Mouse (Mus musculus): Measurements from ENCODE around the gene Map4k3. TPM values are rescaled to one million over a fixed set of nuclear protein-coding genes. Genes with fewer than 3 reads are reported as not detected.
A peak's percentile ranks its signal among the peaks of the same experiment; 100 is the strongest.
"Not testable (repeated sequence)": the region's sequence is repeated elsewhere in the genome, so short reads cannot be mapped to it uniquely, and the experiment has no call there.

The Map4k3 gene
- total RNA-seq, 2 experiments from 2014 or later, result 62.2 to 64.8 TPM

DNA sequence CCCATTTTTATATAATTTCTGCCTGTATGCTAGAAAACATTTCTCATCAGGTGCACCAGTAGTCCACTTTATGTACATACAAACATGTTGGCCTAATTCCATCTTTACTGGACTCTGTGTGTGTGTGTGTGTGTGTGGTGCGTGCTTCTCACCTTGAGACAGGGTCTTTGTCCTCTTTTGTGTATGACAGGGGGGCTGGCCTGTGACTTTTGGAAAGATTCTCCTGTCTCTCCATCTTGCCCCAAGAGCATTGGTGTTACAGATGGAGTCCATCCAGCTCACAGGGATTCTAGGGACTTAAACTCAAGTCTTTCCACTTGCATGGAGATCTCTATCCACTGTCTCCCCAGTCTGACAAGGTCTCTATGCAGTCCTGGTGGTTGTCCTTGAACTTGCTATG, 150.2 kb downstream of the Map4k3 start:
- intact Hi-C loops (cut with DNase I), result no loop called here

DNA sequence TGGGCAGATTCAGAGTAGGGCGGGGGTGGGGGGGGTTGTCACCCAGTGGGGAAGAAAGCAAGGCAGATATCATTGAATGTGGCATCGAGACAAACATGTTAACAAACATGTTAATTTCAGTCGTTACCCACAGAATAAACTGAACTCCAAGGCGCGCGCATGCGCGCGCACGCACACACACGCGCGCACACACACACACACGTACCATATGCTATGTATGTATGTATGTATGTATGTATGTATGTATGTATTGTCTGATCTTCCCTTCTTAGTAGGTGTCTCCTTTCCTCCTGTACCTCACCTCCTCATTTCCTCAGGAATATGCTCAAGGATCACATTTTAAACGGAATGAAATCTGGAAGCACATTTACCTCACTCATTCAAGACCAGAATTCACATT, 150.6 kb downstream of the Map4k3 start, which contains the start of gene Cdkl4:
TSS of gene Cdkl4 (minus strand) at position 175 of the 400 bp plus-strand sequence.
- intact Hi-C loops (cut with DNase I), result no loop called here
- DNase-seq (ENCODE audit: low spot score in 2 of 2), result no peak

More for the DNA sequence above, 150.2 kb downstream of the Map4k3 start:
- no peak for DNase-seq (ENCODE audit: low spot score in 2 of 2)

DNA sequence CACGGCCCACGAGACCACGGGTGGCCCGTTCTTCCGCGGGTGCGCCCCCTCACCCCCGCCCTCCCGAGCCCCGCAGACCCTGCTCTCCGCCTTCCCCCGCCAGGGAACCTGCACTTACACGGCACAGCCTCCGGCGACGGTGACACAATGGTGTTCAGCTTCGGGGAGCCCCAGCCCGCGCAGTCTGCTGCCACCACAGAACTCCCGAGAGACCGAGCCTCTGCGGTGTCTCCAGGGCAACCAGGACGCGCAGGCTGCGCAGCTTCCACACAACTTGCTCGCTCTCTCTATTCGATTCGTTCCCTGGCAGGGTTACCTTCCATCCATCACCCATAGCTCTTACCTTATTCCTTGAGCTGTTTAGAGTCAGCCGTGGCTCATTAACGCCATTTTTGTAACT, 151.1 kb downstream of the Map4k3 start:
- DNase-seq (ENCODE audit: low spot score in 2 of 2), result peak; percentile 82 to 89
- intact Hi-C loops (cut with DNase I), result no loop called here

DNA sequence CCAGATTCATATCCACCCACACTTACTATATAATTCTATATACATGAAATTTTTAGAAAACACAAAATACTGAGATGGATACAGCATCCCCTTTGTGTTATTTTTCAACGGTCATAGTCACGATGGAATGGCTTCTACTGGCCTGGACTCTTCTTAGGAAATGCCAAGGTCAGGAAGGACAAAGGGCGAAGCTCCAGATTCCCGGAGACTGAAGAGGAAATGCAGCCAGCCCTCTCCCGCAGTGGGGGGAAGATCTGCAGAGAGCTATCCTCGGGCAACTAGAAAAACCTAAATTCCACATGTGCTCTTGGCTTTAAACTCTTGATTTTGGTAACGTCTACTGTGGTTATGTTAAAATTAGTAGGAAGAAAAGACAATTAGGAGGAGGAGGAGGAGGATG, 153.3 kb downstream of the Map4k3 start:
- DNase-seq (ENCODE audit: low spot score in 2 of 2), result no peak
- intact Hi-C loops (cut with DNase I), result no loop called here

DNA sequence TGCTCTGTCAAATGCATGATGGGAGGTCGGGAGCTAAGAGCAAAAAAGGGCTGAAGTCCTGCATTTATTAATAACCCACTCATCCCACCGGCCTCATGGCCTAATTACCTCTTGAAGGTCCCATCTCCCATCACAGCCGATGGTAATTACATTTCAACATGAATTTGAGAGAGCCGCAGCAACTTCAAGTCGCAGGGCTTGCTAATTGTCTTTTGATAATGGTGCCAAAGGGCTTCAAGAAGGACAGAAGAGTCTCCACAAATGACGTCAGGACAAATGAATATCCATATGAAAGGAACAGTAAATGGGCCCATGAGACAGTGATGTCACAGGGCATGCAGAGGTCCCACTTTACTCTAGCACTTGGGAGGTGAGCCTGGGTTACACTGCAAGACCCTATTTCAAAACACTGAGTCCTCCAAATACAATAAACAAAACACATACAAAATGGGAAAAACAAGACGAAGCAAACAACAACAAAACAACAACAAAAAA, 153.8 kb downstream of the Map4k3 start:
- no peak for DNase-seq (ENCODE audit: low spot score in 2 of 2)
- intact Hi-C loops (cut with DNase I), result no loop called here

DNA sequence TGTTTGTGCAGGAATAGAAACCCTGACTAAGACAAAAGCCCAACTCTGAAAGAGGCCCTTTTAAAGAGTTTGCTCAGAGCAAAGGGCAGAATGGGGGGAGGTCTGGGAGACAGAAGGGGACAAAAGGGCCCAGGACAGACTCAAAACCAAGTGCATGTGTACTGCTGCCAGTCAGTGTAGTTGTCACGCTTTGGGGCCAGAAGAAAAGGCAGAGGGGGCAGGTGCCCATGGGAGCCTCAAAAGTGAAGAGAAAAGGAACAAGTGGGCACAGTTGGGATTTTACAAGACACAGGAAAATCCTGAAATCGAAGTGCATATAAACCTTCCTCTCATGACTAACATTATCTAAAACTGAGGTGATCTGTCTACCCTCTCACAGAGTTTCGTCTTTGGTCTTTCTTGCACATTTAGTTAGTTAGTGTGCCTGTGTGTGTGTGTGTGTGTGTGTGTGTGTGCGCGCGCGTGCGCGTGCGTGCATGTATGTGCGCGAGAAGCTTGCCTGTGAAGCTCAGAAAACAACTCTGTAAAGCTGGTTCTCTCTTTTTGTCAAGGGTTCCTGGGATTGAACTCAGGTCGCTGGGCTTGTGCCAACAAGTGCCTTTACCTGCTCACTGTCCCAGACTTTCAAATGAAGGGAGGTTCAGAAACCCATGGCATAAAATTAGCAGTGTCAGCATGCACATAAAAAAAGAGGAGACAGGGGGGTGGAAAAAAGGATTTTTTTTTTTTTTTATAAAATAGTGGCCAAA, 155.9 kb downstream of the Map4k3 start:
- no peak for DNase-seq (ENCODE audit: low spot score in 2 of 2)
- intact Hi-C loops (cut with DNase I), result no loop called here

DNA sequence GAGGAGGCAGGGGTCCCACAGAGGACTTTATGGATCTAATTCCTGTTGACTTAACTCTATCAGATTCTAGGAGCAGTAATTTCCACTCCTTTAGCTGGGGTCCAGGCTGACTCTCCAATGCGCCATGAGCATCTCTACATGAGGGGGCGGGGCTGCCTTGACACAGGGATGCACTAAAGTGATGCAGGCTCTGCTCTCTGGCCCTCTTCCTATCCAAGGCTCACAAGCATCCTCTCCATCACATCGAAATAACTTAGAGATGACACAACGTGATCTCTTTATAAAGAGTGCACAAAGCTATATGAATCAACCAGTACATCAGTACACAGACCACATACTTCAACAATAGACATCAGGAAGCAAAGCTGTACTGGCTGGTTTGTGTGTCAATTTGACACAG, 156.8 kb downstream of the Map4k3 start:
- DNase-seq (ENCODE audit: low spot score in 2 of 2), result no peak
- intact Hi-C loops (cut with DNase I), result no loop called here

DNA sequence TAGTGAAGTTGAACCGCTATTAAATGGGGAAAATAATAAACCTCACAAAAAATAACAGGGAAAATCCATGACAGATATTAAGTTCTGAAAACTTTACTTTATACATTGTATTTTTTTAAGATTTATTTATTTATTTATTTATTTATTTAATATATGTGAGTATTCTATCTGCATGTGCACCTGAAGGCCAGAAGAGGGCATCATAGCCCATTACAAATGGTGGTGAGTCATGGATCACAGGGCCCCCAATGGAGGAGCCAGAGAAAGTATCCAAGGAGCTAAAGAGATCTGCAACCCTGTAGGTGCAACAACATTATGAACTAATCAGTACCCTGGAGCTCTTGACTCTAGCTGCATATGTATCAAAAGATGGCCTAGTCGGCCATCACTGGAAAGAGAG, 158.6 kb downstream of the Map4k3 start:
- DNase-seq (ENCODE audit: low spot score in 2 of 2); intact Hi-C loops (cut with DNase I): not testable (repeated sequence)

DNA sequence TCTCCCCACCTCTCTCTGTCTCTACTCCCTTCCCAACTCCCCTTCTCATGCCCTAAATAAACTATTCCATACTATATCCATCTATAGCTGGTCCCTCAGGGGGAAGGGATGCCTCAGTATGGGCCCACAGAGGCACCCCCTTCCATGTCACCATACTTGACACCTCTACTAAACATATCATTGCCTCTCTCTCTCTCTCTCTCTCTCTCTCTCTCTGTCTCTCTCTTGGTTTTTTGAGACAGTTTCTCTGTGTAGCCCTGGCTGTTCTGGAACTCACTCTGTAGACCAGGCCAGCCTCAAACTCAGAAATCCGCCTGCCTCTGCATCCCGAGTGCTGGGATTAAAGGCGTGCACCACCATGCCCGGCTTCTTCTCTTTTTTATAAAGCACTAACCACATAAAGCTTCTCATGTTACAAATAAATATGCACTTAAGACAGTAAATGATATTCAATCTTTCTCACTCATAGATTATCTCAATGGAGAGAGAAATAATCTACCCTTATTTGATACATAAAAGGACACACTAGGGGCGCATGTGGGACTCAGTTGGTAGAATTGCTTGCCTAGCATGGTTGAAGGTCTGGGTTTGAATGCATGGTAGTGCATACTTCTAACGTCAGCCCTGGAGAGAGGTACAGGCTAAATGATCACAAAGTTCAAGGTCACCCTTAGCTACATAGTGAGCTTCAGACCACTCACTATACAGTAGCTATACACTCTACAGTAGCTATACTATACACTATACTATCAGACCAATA, 159.3 kb downstream of the Map4k3 start:
- DNase-seq (ENCODE audit: low spot score in 2 of 2), result no peak
- intact Hi-C loops (cut with DNase I), result no loop called here

DNA sequence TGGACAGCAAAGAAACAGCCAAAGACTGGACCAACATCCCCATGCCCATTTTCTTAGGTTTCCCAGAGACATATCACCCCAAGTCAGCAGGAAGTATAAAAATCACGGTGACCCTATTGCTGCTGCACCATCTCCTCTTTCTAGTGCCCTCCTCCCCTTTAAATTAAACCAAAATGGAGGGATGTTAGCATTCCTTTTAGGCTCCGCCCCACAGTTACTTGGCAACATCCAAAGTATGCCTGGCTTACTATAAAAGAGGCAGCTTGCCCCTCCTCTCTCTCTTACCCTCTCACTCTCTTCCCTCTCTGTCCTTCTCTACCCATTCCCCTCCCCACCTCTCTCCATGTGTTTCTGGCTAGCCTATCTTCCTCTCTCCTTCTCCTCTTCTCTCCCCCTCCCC, 159.8 kb downstream of the Map4k3 start:
- no peak for DNase-seq (ENCODE audit: low spot score in 2 of 2)
- intact Hi-C loops (cut with DNase I), result no loop called here

DNA sequence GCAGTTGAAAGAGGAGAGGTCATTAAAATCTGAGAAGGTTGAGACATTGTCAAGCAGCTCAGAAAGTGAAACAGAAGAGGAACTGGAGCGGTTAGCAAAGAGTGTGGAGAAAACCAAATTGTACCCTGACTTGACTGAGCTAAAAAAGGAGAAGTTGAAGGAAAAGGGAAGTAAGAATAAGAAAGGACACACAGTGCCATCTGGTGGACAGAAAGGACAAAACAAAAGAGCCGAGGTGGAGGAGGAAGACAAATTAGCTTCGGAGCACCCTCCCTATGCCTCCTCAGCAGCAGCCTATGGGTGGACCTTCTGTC, 163.7 kb downstream of the Map4k3 start:
- peak; percentile 62 to 72 for DNase-seq (ENCODE audit: low spot score in 2 of 2)
- intact Hi-C loops (cut with DNase I), result no loop called here

DNA sequence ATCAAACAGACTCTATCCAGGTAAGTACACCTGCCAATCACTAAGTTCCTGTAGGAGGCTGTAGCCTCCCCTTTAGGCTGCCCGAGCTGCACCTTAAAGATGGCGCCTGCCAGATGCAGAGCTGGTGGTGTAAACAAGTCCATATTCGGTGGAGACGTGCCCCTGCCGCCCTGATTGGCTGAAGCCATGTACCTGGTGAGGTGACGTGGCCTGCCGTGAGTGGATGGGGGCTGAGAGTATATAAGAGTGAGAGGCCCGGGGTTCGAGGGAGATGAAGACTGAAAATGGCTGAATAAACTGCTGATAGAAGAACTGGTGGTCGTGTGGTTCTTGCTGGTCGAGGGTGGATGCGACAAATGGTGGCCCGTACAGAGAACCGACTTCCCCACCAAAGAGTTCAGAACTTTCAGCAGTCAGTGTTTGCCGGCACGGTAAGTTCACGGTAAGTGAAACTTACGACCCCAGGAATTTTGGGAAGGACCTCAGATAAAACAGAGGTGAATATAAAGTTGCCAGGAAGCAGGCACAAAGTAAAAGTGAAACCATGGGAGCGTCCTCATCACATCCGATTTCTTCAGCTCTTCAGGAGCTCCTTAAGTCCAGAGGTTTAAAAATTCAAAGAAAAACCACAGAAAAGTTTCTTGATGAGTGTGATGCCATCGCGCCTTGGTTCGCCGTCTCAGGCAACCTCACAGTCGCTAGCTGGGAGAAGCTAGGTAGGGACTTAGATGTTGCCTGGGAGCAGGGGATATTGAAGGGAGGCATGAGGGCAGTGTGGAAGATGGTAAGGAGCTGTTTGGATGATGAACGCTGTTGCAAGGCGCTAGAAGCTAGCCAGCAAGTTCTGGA, 164.3 kb downstream of the Map4k3 start:
- peak in 1 of 2 experiments; percentile 9 for DNase-seq (ENCODE audit: low spot score in 2 of 2)
- intact Hi-C loops (cut with DNase I), result not testable (repeated sequence)

DNA sequence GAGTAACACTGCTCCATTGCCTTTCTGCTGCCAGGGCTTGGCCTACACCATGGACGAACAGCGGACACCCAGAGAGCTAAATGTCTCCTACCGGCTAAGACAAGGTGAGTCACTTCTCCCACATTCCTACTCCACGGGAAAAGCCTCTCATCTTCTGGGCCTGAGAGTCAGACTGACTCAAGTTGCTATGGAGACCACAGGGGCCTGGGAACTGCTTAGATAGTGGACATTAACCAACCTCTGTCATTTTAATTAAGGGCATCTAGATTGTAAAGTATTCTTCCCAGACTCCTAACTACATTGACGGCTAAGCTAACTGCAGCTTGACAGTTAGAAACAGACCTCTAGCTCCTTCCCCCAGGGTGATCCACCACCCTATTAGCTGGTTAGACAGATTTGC, 165.5 kb downstream of the Map4k3 start:
- intact Hi-C loops (cut with DNase I), result no loop called here
- DNase-seq (ENCODE audit: low spot score in 2 of 2), result no peak

DNA sequence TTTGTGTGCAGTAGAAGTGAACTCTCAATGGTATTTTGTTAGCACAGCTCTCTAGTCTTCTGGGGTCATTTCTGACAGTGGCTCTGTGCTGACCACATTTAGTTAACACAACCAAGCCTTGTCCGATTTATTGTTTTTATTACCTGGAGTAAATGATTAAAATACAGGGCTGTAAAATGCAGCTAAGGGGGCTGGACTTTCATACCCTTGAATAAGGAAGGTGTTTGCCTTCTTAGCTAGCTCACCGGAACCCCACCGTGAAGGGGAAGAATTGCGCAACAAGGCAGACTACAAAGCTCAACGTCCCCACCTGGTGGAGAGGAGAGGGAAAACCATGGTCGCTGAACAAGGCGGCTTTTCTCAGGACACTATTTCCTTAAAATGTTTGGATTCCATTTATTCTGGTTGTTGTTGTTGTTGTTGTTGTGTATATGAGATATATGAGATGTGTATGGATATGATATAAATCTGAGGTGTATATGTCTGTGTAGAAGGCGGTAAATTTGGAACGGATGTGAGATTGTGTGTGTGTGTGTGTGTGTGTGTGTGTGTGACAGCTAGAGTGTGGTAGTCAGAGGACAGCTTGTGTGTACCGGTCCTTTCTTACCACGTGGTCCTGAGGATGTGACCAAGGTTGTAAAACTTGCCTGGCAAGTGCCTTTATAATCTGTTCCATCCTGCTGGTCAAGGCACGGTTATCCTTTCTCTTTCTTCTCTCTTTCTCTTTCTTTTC, 167.4 kb downstream of the Map4k3 start:
- intact Hi-C loops (cut with DNase I), result no loop called here
- peak; percentile 73 to 85 for DNase-seq (ENCODE audit: low spot score in 2 of 2)

DNA sequence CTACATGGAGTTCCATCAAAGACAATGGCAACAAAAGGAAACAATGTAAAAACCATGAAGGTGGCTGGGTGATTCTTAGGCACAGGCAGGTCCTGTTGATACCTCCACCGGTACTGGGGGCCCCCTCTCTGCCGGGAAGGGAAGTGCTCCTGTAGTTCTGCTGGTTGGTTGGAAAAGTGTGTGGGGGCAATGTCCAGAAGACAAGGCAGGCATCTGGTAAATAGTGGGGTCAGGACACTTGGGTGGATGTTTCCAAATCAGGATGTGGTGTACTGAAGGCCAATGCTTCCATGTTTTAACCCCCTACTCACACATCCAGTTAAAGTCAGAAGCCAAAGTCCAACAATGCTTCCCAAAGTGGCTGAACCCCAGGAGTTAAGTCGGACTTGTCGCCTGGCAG, 168.5 kb downstream of the Map4k3 start:
- no peak for DNase-seq (ENCODE audit: low spot score in 2 of 2)
- intact Hi-C loops (cut with DNase I), result loop anchor here (2.0 kb wide), 1 partner anchor 105 kb away; no protein-coding TSS in a partner anchor

DNA sequence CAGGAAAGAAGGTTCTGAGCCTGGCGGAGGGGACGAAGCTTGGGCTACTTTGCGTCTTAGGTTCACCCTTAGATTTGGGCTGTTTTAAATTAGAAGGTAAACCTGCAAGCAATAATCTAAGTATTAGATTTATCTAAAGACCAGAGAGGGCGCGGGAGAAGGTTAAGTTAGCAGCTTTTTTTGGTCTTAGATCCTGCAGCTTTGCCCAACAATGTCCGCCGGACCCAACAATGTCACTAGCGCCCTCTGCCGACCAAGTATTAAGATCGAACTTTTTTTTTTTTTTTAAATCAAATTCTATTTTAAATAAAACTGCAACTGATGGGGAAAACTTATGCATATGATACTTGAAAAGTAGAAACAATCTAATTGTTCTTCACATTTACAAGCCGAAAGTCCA, 169.2 kb downstream of the Map4k3 start:
- peak in 1 of 2 experiments; percentile 51 for DNase-seq (ENCODE audit: low spot score in 2 of 2)
- intact Hi-C loops (cut with DNase I), result loop anchor here (2.0 kb wide), 1 partner anchor 104 kb away; no protein-coding TSS in a partner anchor

DNA sequence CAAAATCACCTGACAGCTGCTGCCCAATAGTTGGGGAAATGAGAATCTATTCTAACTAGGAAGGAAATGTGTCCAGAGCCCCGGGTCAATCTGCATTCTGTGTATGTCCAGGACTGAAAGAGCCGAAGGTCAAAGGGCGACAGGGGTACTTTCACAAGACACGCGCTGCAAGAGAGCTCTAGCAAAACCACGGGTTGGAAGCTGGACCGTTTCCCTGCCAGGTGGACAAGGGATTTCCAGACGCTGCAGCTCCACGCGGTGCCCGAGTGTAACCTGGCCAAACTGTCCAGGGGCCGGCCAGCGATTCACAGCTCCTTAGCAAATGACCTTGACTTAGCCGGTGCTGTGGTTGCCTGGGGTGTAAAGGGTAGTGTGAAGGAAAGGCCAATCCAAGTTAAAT, 169.7 kb downstream of the Map4k3 start:
- no peak for DNase-seq (ENCODE audit: low spot score in 2 of 2)
- intact Hi-C loops (cut with DNase I), result loop anchor here (2.0 kb wide), 1 partner anchor 104 kb away; no protein-coding TSS in a partner anchor

DNA sequence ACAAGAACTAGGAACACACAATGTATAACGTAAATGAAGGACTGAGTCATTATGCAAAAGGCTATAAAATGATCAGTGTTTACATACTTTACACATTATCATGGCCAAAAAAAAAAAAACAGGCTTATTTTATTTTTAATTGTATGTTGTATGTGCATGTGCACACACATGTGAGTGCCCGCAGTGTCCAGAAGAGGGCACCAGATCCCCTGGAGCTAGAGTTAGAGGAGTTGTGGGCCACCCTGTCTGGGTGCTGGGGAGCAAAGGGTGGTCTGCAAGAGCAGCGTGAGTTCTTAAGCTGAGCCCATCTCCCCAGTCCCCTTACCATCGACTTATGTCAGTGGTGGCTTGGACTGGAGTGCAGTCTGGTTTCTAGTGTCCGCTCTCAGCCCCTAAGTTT, 170.8 kb downstream of the Map4k3 start:
- intact Hi-C loops (cut with DNase I), result no loop called here
- DNase-seq (ENCODE audit: low spot score in 2 of 2), result no peak

All from left cerebral cortex, postnatal 14 days (tissue).